Mouse (Mus musculus) Muller cell, postnatal 12 days (primary cell): ENCODE data around the gene Ermap.
A peak's percentile ranks its signal among the peaks of the same experiment; 100 is the strongest.

Experiments
- DNase-seq: peaks from one replicate; pipeline ENCODE4 v3.0.0-alpha.2; 2015; ENCODE audit errors: inconsistent ontology term

Ermap gene

GRCm38 (mm10) chr4:119189864-119190263 is at the start of gene Ermap:
Ermap (minus strand) TSS chr4:119190011.
- no peak for DNase-seq

GRCm38 (mm10) chr4:119239181-119239682 is 49.4 kb upstream of the Ermap start:
- peak; percentile 76 for DNase-seq

- DNase-seq = no peak
These were observed 48.9 kb upstream of the Ermap start for GRCm38 (mm10) chr4:119238661-119239060.

GRCm38 (mm10) chr4:119234348-119234747 is 44.5 kb upstream of the Ermap start:
- DNase-seq = no peak

- DNase-seq = peak; percentile 68
These were observed 43.6 kb upstream of the Ermap start for GRCm38 (mm10) chr4:119233256-119233901.

GRCm38 (mm10) chr4:119232410-119233255 is 42.8 kb upstream of the Ermap start, which contains the start of the genes AU022252 and P3h1:
AU022252 (minus strand) TSS chr4:119232712.
P3h1 (plus strand) TSS chr4:119232915.
- peak; percentile 99 for DNase-seq

- DNase-seq = no peak
These were observed 36.9 kb upstream of the Ermap start for GRCm38 (mm10) chr4:119226751-119227150.

GRCm38 (mm10) chr4:119225719-119226118 is 35.9 kb upstream of the Ermap start:
- no peak for DNase-seq

GRCm38 (mm10) chr4:119224534-119224933 is 34.7 kb upstream of the Ermap start:
- DNase-seq = no peak

GRCm38 (mm10) chr4:119223696-119224095 is 33.9 kb upstream of the Ermap start:
- DNase-seq = peak; percentile 36

- DNase-seq = peak; percentile 26
These were observed 28.4 kb upstream of the Ermap start, which contains the start of gene Tmem269 for GRCm38 (mm10) chr4:119218169-119218568. Tmem269 (minus strand) TSS chr4:119218217.

GRCm38 (mm10) chr4:119216667-119217066 is 26.9 kb upstream of the Ermap start:
- peak; percentile 37 for DNase-seq

- peak; percentile 33 for DNase-seq
These were observed 14.9 kb upstream of the Ermap start for GRCm38 (mm10) chr4:119204672-119205071.

- no peak for DNase-seq
These were observed 8.3 kb upstream of the Ermap start for GRCm38 (mm10) chr4:119198105-119198504.

- peak; percentile 35 for DNase-seq
These were observed 5.9 kb upstream of the Ermap start for GRCm38 (mm10) chr4:119195582-119196320.

GRCm38 (mm10) chr4:119194909-119195581 is 5.2 kb upstream of the Ermap start, which contains the start of gene Svbp:
Svbp (plus strand) TSS chr4:119195306.
- DNase-seq = peak; percentile 98

- no peak for DNase-seq
These were observed 2.9 kb upstream of the Ermap start for GRCm38 (mm10) chr4:119192757-119193156.

GRCm38 (mm10) chr4:119191273-119191672 is 1.5 kb upstream of the Ermap start:
- peak; percentile 26 for DNase-seq

- no peak for DNase-seq
These were observed 807 bp upstream of the Ermap start for GRCm38 (mm10) chr4:119190618-119191017.

- DNase-seq = no peak
These were observed 419 bp downstream of the Ermap start for GRCm38 (mm10) chr4:119189392-119189791.
